Mouse (Mus musculus) right cerebral cortex, postnatal 25 days (tissue): ENCODE data around the gene Nhej1.

Experiments
- DNase-seq: peaks from one replicate; pipeline ENCODE4 v3.0.0; 2022

Gene Nhej1

DNA sequence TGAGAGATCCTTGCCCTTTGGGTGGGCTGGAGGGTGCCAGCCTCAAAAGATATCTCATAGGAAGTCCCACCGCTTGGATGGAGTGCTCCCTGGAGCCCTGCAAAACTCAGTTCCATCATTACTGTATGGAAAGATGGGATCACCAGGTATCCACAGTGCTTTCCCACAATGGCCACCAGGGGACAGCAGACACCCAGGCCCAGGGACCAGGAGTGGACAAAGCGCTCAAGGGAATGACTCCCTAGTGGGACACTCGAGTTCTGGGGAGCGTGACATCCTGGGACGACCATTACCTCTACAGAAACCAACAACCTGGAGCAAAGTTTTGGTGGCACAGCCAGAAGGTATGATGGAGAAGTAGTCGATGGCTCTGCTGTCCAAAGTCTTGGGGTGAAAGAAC lies 198.3 kb downstream of the Nhej1 start:
- DNase-seq: peak; percentile 19

DNA sequence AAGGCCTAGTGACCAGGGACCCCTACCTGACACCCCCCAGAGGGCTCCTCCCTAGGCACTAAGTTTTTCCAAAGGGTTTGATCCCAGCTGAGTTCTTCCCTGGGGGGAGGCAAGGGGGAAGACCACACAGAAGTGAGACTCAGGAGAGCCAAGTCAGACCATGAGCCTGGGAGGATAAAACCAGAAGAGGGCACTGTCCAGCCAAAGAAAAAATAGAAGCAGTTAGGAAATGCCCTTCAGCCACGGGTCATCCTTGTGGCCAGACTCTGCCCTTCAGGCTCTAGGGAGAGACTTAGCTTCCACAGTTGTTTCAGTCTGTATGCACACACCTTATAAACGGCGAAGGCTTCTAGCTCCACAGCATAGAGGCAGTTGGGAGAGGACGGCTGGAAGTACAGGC lies 200.5 kb downstream of the Nhej1 start:
- DNase-seq: no peak
